Mouse (Mus musculus) cortical plate, adult 2 months (tissue): ENCODE measurements around the gene Apaf1.
A peak's percentile ranks its signal among the peaks of the same experiment; 100 is the strongest.

Source experiments
- CTCF ChIP-seq: fragments of 200-500 bp; IDR thresholded peaks from 2 replicates; pipeline ENCODE4 v1.5.1; 2011; ENCODE audit warnings: mild to moderate bottlenecking, control low read depth, low read length; ENCODE audit not compliant: insufficient read depth; ENCODE audit errors: extremely low read depth
- POLR2A ChIP-seq: fragments of 200-500 bp; IDR thresholded peaks from 2 replicates; pipeline ENCODE4 v1.6.1; 2011; ENCODE audit warnings: mild to moderate bottlenecking, low read length, control low read depth; ENCODE audit not compliant: insufficient read depth; ENCODE audit errors: extremely low read depth

DNA sequence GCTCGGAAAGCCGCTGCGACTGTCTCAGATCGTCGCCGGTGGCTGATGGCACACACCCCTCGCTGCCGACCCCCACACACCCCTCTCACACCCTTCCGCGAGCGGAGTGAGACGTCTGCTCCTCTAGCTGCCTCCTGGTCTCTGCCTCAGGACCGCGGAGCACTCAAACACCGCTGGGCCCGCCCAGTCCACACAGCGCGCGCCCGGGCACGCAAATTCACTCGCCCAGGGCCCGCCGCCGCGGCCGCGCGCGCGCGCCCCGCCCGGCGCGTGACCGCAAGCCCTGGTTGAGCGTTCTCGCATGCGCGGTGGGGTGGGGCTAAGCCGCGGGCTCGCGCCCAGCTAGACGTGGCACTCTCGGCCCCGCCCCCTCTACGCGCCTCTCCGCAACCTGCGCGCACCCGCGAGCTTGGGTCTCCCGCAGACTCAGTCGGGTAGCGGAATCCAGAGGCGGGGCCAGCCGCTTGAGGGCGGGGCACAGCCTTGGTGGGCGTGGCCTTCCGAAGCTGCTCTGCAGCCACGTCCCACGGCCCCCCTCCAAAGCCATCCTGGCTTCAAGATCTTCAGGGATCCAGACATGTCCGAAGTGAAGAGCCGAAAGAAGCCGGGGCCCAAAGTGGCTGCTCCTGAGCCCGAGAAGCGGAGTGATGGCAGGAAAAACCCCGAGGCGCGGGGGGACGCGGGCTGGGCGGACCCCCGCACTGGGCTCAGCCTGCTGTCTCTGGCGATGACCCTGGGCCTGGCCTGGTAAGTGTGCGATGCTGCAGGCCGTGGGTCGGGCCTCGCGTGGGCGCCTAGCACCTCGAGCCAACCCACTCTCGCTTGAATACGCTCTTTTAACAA lies at the start of gene Apaf1, which contains the start of gene Ikbip:
- TF ChIP-seq CTCF (no peak), POLR2A (peak; percentile 55; the same call in 1 of the 2 replicates)
